Mouse (Mus musculus) stomach, postnatal 0 days (tissue): ENCODE results near the gene Grn. TPM values are rescaled to one million over a fixed set of nuclear protein-coding genes. Genes with fewer than 3 reads are reported as not detected.
"Not testable (repeated sequence)": the region's sequence is repeated elsewhere in the genome, so short reads cannot be mapped to it uniquely, and the experiment has no call there.

ENCODE experiments used
- ATAC-seq: fragments of 200-750 bp; cut with Nextera tagmentation; 2 replicates; pipeline ENCODE4 v1.8.0; 2017; ENCODE audit not compliant: low FRiP score, low TSS enrichment
- DNase-seq: peaks from one replicate; pipeline ENCODE4 v3.0.0-alpha.2; 2016; ENCODE audit warnings: low spot score
- H3K27ac ChIP-seq: fragments of 300-500 bp; sonication (generic); replicated peaks from 2 replicates; pipeline ENCODE4 v1.5.1; 2014; ENCODE audit warnings: mild to moderate bottlenecking, control low read depth
- H3K27me3 ChIP-seq: fragments of 300-500 bp; sonication (generic); 2 replicates; pipeline ENCODE4 v1.6.1; 2014; ENCODE audit warnings: low read length; ENCODE audit not compliant: control insufficient read depth, insufficient read depth
- H3K36me3 ChIP-seq: fragments of 300-500 bp; sonication (generic); 2 replicates; pipeline ENCODE4 v1.6.1; 2014; ENCODE audit warnings: low read length, mixed read lengths; ENCODE audit not compliant: control insufficient read depth, insufficient read depth
- H3K4me1 ChIP-seq: fragments of 300-500 bp; sonication (generic); replicated peaks from 2 replicates; pipeline ENCODE4 v1.6.1; 2014; ENCODE audit warnings: antibody characterized with exemption; ENCODE audit not compliant: control insufficient read depth, insufficient read depth
- H3K4me2 ChIP-seq: fragments of 300-500 bp; sonication (generic); replicated peaks from 2 replicates; pipeline ENCODE4 v1.6.1; 2014; ENCODE audit warnings: low read depth, mild to moderate bottlenecking, control low read depth, moderate library complexity
- H3K4me3 ChIP-seq: fragments of 300-500 bp; sonication (generic); 2 replicates; pipeline ENCODE4 v1.5.1; 2014; ENCODE audit warnings: low read depth, low read length, control low read depth
- H3K9ac ChIP-seq: fragments of 300-500 bp; sonication (generic); 2 replicates; pipeline ENCODE4 v1.6.1; 2014; ENCODE audit warnings: mild to moderate bottlenecking, low read length, control low read depth, mixed read lengths
- H3K9me3 ChIP-seq: fragments of 300-500 bp; sonication (generic); 2 replicates; pipeline ENCODE4 v1.6.1; 2016; ENCODE audit warnings: low read length; ENCODE audit not compliant: control insufficient read depth
- CTCF ChIP-seq: IDR thresholded peaks from 2 replicates; pipeline ENCODE4 v1.5.1; 2016; ENCODE audit warnings: antibody characterized with exemption, low read depth, mild to moderate bottlenecking, moderate library complexity
- EP300 ChIP-seq: optimal IDR thresholded peaks from 2 replicates; pipeline ENCODE3; 2016; ENCODE audit warnings: antibody characterized with exemption
- WGBS: fragments of 180-500 bp; shearing (Covaris S2); extraction: QIAGEN DNeasy Blood & Tissue Kit; methylation state at CpG from one replicate; pipeline ENCODE4 v1.1.7; 2014; 5-methylcytosine and 5-hydroxymethylcytosine counted together
- polyA plus RNA-seq: library from polyadenylated mRNA; unstranded; fragments of >200 nt; fragmentation: Nextera tagmentation; extraction: Ambion mirVana; gene quantifications from 2 replicates; pipeline ENCODE4 v1.2.1, GENCODE M21; 2015

Gene Grn
- polyA plus RNA-seq, 1 experiment from 2014 or later, result 126 TPM

DNA sequence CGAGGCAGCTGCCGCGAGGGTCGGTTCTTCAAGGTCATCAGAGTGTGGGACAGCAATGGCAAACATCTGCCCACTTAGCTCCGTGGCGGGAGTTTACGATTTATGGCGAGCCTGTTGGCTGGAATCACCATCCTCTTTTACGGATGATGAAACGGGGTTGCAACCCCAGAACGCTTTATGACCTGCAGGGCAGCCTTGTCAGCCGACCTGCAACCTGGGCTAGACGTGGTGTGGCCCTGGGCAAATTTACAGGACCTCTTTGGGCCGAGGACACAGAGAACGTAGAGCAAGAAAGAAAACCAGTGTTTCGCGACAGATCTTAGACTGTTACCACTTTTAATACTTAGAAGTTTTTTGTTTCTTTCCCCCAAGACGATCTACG, 22.3 kb upstream of the Grn start, which contains the start of gene Slc25a39:
Slc25a39 (minus strand) TSS at position 113 of the 382 bp plus-strand sequence.
- Histone ChIP-seq H3K9me3 (no peaks in the 10 kb centered on the region), H3K36me3 (peaks cover 14% of the 10 kb centered on the region; the same call in 1 of the 2 replicates), H3K9ac (peak within 1 kb of the TSS; percentile 79), H3K4me1 (peaks cover 5% of the 10 kb centered on the region; the same call in 1 of the 2 replicates), H3K4me3 (peak within 1 kb of the TSS; percentile 81), H3K27ac (peak within 1 kb of the TSS; percentile 91), H3K4me2 (peak within 1 kb of the TSS; percentile 70), H3K27me3 (no peaks in the 10 kb centered on the region)
- under 1% methylated on average over 19 of the region's 19 CpGs for WGBS
- DNase-seq, result no peak
- no peak for TF ChIP-seq EP300
- TF ChIP-seq CTCF, result no peak
- ATAC-seq, result peak; percentile 2; the same call in 1 of the 2 replicates

DNA sequence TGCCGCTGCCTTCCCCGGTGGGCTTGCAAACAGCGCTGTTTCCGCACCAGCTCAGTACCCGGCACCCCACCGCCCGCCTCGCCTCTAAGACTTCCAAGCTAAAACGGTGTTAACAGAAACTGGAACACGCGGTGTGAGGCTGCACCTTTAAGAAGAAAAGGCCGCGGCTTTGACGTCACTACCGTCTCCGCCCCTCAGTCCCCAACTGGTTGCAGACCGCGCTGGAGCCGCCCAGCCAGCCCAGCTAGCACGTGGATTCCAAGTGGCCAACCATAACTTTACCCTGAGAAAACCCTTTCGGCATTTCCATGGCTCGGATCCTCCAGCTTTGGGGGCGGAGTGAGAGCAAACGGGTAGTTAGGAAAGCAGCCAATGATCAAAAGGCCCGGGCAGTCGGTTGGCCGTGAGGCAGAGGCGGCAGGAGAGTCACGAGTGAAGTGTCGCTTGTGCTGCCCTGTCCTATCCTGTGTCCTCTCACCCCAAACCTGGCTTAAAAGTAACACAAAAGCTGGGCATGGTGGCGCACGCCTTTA, 21.7 kb upstream of the Grn start:
- no peaks in the 10 kb centered on the region for H3K9me3 ChIP-seq
- peak overlapping the region; percentile 70 for H3K4me2 ChIP-seq
- TF ChIP-seq CTCF, result no peak
- TF ChIP-seq EP300, result peak; percentile 59
- peak overlapping the region; percentile 81 for H3K4me3 ChIP-seq
- ATAC-seq, result peak; percentile 89
- peaks cover 11% of the 10 kb centered on the region; the same call in 1 of the 2 replicates for H3K36me3 ChIP-seq
- H3K27ac ChIP-seq, result peak overlapping the region; percentile 91
- WGBS, result 0% methylated on average over 32 of the region's 32 CpGs
- peaks cover 5% of the 10 kb centered on the region; the same call in 1 of the 2 replicates for H3K4me1 ChIP-seq
- peak; percentile 97 for DNase-seq
- H3K9ac ChIP-seq, result peak overlapping the region; percentile 79
- H3K27me3 ChIP-seq, result no peaks in the 10 kb centered on the region

- TF ChIP-seq CTCF (no peak), EP300 (no peak)
- DNase-seq (no peak), ATAC-seq (no peak)
- Histone ChIP-seq H3K9me3 (no peaks in the 10 kb centered on the region), H3K4me1 (peaks cover 5% of the 10 kb centered on the region; the same call in 1 of the 2 replicates), H3K9ac (no peak overlapping the region), H3K27ac (peak overlapping the region; percentile 71; the same call in 1 of the 2 replicates), H3K4me3 (peak overlapping the region; percentile 29), H3K4me2 (peak overlapping the region; percentile 46), H3K27me3 (no peaks in the 10 kb centered on the region), H3K36me3 (peaks cover 6% of the 10 kb centered on the region; the same call in 1 of the 2 replicates)
- 27% methylated on average over 15 of the region's 15 CpGs for WGBS
Measured at GRCm38 (mm10) chr11:102408888-102409794, 21.0 kb upstream of the Grn start.

- H3K4me2 ChIP-seq, result no peak overlapping the region
- WGBS, result 69% methylated on average over 3 of the region's 3 CpGs
Measured at GRCm38 (mm10) chr11:102409795-102410330, 20.3 kb upstream of the Grn start.

DNA sequence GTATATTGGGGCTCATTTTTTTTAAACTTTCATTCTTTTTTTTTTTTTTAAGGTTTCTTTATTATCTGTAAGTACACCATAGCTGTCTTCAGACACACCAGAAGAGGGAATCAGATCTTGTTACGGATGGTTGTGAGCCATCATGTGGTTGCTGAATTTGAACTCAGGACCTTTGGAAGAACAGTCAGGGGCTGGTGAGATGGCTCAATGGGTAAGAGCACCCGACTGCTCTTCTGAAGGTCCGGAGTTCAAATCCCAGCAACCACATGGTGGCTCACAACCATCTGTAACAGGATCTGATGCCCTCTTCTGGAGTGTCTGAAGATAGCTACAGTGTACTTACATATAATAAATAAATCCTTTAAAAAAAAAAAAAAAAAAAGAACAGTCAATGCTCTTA, 19.8 kb upstream of the Grn start:
- DNase-seq, H3K9ac ChIP-seq, H3K27me3 ChIP-seq, H3K4me1 ChIP-seq, ATAC-seq, H3K9me3 ChIP-seq, H3K27ac ChIP-seq, H3K4me3 ChIP-seq, H3K36me3 ChIP-seq, H3K4me2 ChIP-seq: not testable (repeated sequence)
- WGBS, result 93% methylated on average over 3 of the region's 3 CpGs

More at GRCm38 (mm10) chr11:102409795-102410330, 20.3 kb upstream of the Grn start:
- Histone ChIP-seq H3K9ac (no peak overlapping the region), H3K4me3 (no peak overlapping the region), H3K9me3 (no peaks in the 10 kb centered on the region), H3K27ac (no peak overlapping the region), H3K27me3 (no peaks in the 10 kb centered on the region), H3K4me1 (peaks cover 5% of the 10 kb centered on the region; the same call in 1 of the 2 replicates), H3K36me3 (0 out of 2 replicates have a peak, but pooled peaks cover under 1% of the 10 kb centered on the region)
- ATAC-seq, result no peak
- TF ChIP-seq CTCF (no peak), EP300 (no peak)
- DNase-seq, result no peak
